Mouse (Mus musculus) olfactory bulb, adult 2 months (tissue): Measurements from ENCODE around the gene S1pr2.

Experiments
- CTCF ChIP-seq: fragments of 200-500 bp; IDR thresholded peaks from 2 replicates; pipeline ENCODE4 v1.5.1; 2012; ENCODE audit warnings: low read depth, mild to moderate bottlenecking, low read length, moderate library complexity; ENCODE audit not compliant: insufficient read depth
- POLR2A ChIP-seq: fragments of 200-500 bp; IDR thresholded peaks from 2 replicates; pipeline ENCODE4 v1.6.1; 2012; ENCODE audit warnings: mild to moderate bottlenecking, low read depth, low read length, moderate library complexity; ENCODE audit not compliant: insufficient read depth

DNA sequence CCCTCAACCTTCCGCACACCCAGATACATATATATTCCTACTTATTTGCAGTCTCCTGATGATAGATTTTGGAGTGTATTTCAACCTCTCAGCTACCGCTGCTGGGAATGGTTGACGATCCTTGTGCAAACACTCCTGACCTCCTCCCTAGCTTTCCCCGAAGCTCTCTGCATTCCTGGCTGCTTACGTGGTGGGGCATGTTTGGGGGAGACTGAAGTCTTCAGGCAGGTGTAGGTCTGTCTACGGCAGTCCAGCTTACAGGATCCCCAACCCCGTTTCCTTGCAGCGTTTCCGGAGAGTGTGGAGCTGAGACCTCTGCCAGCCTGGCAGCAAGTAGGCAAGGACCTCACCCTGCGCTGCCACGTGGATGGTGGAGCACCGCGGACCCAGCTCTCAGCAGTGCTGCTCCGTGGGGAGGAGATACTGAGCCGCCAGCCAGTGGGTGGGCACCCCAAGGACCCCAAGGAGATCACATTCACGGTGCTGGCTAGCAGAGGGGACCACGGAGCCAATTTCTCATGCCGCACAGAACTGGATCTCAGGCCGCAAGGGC lies 48.8 kb upstream of the S1pr2 start:
- TF ChIP-seq POLR2A: no peak
- TF ChIP-seq CTCF: no peak
